In genomic region chr15:84078667-84079066, GRCm38 (mm10) we compare ENCODE assay signal across 20 mouse cellular contexts. TPM values are rescaled to one million over a fixed set of nuclear protein-coding genes. Genes with fewer than 3 reads are reported as not detected.
"Had no signal": no experiment of that assay in that cellular context is flagged by ENCODE, and none has a peak within 500 bp of the region (broad histone marks: within the 10 kb centered on the region; RNA-seq: fewer than 3 reads in every experiment).

No protein-coding gene starts in this region.

- H3K9ac ChIP-seq: liver, embryonic 15.5 days; lung, embryonic 14.5 days had no signal

- H3K4me1 ChIP-seq: liver, embryonic 15.5 days had no signal

- H3K27ac ChIP-seq: limb, embryonic 10.5 days; liver, embryonic 15.5 days had no signal

- H3K4me2 ChIP-seq: liver, embryonic 11.5 days; liver, embryonic 15.5 days; lung, embryonic 14.5 days had no signal

- H3K9me3 ChIP-seq: limb, embryonic 10.5 days; liver, embryonic 15.5 days; megakaryocyte, embryonic 14.5 days had no signal

- DNase-seq: kidney, adult 8-10 months; kidney, postnatal 25 days; lung, embryonic 14.5 days; lung, postnatal 10 days; lung, postnatal 4 days; midbrain, embryonic 14.5 days; thymus, postnatal 4 days had no signal

- H3K4me3 ChIP-seq: limb, embryonic 10.5 days; liver, embryonic 15.5 days; megakaryocyte, embryonic 14.5 days had no signal

- ATAC-seq: inflammation-experienced regulatory T-cells, adult 6 months; intestine, postnatal 0 days had no signal

- H3K36me3 ChIP-seq: limb, embryonic 10.5 days; liver, embryonic 15.5 days had no signal

RNA-seq across cellular contexts. Expression of gene Efcab6, which starts 13.5 kb away (rescaled TPM):
- polyA plus RNA-seq: inflammation-experienced regulatory T-cells, adult 6 months; intestine, postnatal 0 days; limb, embryonic 10.5 days; liver, embryonic 11.5 days; liver, embryonic 15.5 days; spleen, adult 2 months had no signal

RNA-seq across cellular contexts. Expression of gene Pnpla5, which starts 44.3 kb away (rescaled TPM):
- total RNA-seq: layer of hippocampus, adult 18-20 months; layer of hippocampus, postnatal 10 days had no signal
- polyA plus RNA-seq: inflammation-experienced regulatory T-cells, adult 6 months; intestine, postnatal 0 days; kidney, embryonic 16.5 days; limb, embryonic 10.5 days; limb, embryonic 14.5 days; liver, embryonic 11.5 days; liver, embryonic 15.5 days; lung, embryonic 14.5 days; midbrain, embryonic 14.5 days; neural tube, embryonic 14.5 days; spleen, adult 2 months; stomach, embryonic 16.5 days had no signal
